Mouse (Mus musculus) liver, adult 2 months (tissue): Measurements from ENCODE around the gene Tubd1.

Experiments
- CTCF ChIP-seq: fragments of 200-500 bp; IDR thresholded peaks from 2 replicates; pipeline ENCODE4 v1.5.1; 2011; ENCODE audit warnings: low read depth, low read length, control low read depth
- POLR2A ChIP-seq: fragments of 200-500 bp; IDR thresholded peaks from 2 replicates; pipeline ENCODE4 v1.6.1; 2011; ENCODE audit warnings: low read length, control low read depth; ENCODE audit not compliant: insufficient read depth; ENCODE audit errors: extremely low read depth

GRCm38 (mm10) chr11:86614056-86614530, 69.3 kb downstream of the Tubd1 start:
- no peak for TF ChIP-seq CTCF
- no peak for TF ChIP-seq POLR2A
